In the genomic region with DNA sequence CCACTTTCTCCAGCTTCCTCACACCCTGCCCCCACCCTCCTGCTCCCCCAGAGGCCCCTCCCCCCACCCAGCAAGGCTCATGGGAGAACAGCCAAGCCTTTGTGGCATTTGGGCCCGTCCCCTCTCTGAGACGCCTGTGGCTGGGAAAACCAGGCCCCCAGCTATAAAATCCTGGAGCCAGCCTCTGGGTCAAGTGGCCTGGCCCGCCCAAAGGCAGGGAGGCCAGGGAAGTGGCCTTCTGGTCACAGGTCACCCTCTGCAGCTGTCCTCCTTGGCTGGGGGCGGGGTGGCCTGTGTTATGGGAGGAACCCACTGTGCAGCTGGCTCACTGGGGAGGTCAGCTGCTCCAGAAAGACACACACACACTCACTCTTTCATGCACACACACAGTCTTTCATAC, we compare ENCODE assay signal across 8 mouse cellular contexts. TPM values are rescaled to one million over a fixed set of nuclear protein-coding genes. Genes with fewer than 3 reads are reported as not detected.
DNase-seq lines count a peak whose midpoint lies in the region; ATAC-seq lines count a peak whose summit lies in the region.

No protein-coding gene starts in this region.

- peak overlapping the region; percentile 60 for H3K27ac ChIP-seq in hindbrain, embryonic 14.5 days
- peak overlapping the region; percentile 90 for H3K27ac ChIP-seq in limb, embryonic 15.5 days
- H3K27ac ChIP-seq in midbrain, embryonic 15.5 days, result peak overlapping the region; percentile 77

- peak; percentile 77 for DNase-seq in 3134 (ENCODE audit: extremely low read depth, insufficient read length, low spot score)
- peak; percentile 68 for DNase-seq in adrenal gland, adult 8-10 months
- peak; percentile 89 to 94 for DNase-seq in gastrocnemius, adult 8-10 months (ENCODE audit: low spot score in 2 of 2)
- no peak for DNase-seq in hindbrain, embryonic 14.5 days (ENCODE audit: low spot score)
- DNase-seq in thymus, adult 18-20 months, result no peak
- no peak for DNase-seq in layer of hippocampus, adult 9-10 months (ENCODE audit: low spot score)

- H3K9me3 ChIP-seq in hindbrain, embryonic 14.5 days (ENCODE audit: control insufficient read depth, low read length), result no peaks in the 10 kb centered on the region
- H3K9me3 ChIP-seq in limb, embryonic 15.5 days, result no peaks in the 10 kb centered on the region
- H3K9me3 ChIP-seq in midbrain, embryonic 15.5 days, result no peaks in the 10 kb centered on the region

- H3K4me2 ChIP-seq in hindbrain, embryonic 14.5 days (replicated peaks), result no peak overlapping the region
- peak overlapping the region; percentile 52 for H3K4me2 ChIP-seq in limb, embryonic 15.5 days
- H3K4me2 ChIP-seq in midbrain, embryonic 15.5 days, result no peak overlapping the region

- peaks cover 57% of the 10 kb centered on the region for H3K4me1 ChIP-seq in hindbrain, embryonic 14.5 days (replicated peaks; ENCODE audit: control insufficient read depth, insufficient read depth, low read length)
- H3K4me1 ChIP-seq in limb, embryonic 15.5 days, result peaks cover 97% of the 10 kb centered on the region
- H3K4me1 ChIP-seq in midbrain, embryonic 15.5 days, result peaks cover 52% of the 10 kb centered on the region

- H3K36me3 ChIP-seq in hindbrain, embryonic 14.5 days (replicated peaks; ENCODE audit: control insufficient read depth, insufficient read depth), result no peaks in the 10 kb centered on the region
- H3K36me3 ChIP-seq in limb, embryonic 15.5 days, result no peaks in the 10 kb centered on the region
- no peaks in the 10 kb centered on the region for H3K36me3 ChIP-seq in midbrain, embryonic 15.5 days (replicated peaks)

- no peaks in the 10 kb centered on the region for H3K27me3 ChIP-seq in hindbrain, embryonic 14.5 days (ENCODE audit: control insufficient read depth, insufficient read depth, low read length)
- H3K27me3 ChIP-seq in limb, embryonic 15.5 days, result no peaks in the 10 kb centered on the region
- 0 out of 2 replicates have a peak, but pooled peaks cover 3% of the 10 kb centered on the region for H3K27me3 ChIP-seq in midbrain, embryonic 15.5 days (replicated peaks)

- H3K4me3 ChIP-seq in hindbrain, embryonic 14.5 days (replicated peaks; ENCODE audit: low read length), result no peak overlapping the region
- no peak overlapping the region for H3K4me3 ChIP-seq in limb, embryonic 15.5 days
- H3K4me3 ChIP-seq in midbrain, embryonic 15.5 days, result no peak overlapping the region

- peak; percentile 28; the same call in 1 of the 2 replicates for ATAC-seq in hindbrain, embryonic 14.5 days (ENCODE audit: low FRiP score)
- peak; percentile 19 for ATAC-seq in limb, embryonic 15.5 days (ENCODE audit: insufficient number of reproducible peaks, low FRiP score, low TSS enrichment, low read depth)
- no peak for ATAC-seq in midbrain, embryonic 15.5 days (replicated peaks)

- H3K9ac ChIP-seq in hindbrain, embryonic 14.5 days, result no peak overlapping the region
- H3K9ac ChIP-seq in limb, embryonic 15.5 days, result no peak overlapping the region
- no peak overlapping the region for H3K9ac ChIP-seq in midbrain, embryonic 15.5 days

- WGBS in hindbrain, embryonic 14.5 days, result 15% methylated on average over 4 of the region's 4 CpGs
- 5% methylated on average over 4 of the region's 4 CpGs for WGBS in limb, embryonic 15.5 days
- 16% methylated on average over 4 of the region's 4 CpGs for WGBS in midbrain, embryonic 15.5 days

RNA-seq across cellular contexts. Expression of a gene that starts 37.2 kb away (rescaled TPM):
- total RNA-seq in adrenal gland, adult 8-10 months (2022), result 10 to 100 TPM; 30.7 to 64.5 (median 48.4) TPM
- total RNA-seq in gastrocnemius, adult 8-10 months (2022), result 10 to 100 TPM; 32.6 to 36.2 (median 34.6) TPM
- 18.8 and 23.9 TPM in 2 replicates for polyA plus RNA-seq in hindbrain, embryonic 14.5 days (2014; fragmentation: Nextera tagmentation; extraction: Ambion mirVana)
- polyA plus RNA-seq in limb, embryonic 15.5 days (2015; fragmentation: Nextera tagmentation; extraction: Ambion mirVana), result 6.8 and 7.3 TPM in 2 replicates
- 21.2 and 23.4 TPM in 2 replicates for polyA plus RNA-seq in midbrain, embryonic 15.5 days (2015; fragmentation: Nextera tagmentation; extraction: Ambion mirVana)

Comparison
In these comparisons a context has a peak if more than half of its experiments do, and no peak if none do; other contexts are left out.
1. DNase-seq: peak in 3134 (single experiment), adrenal gland, adult 8-10 months (single experiment) and gastrocnemius, adult 8-10 months (2 of 2); none in hindbrain, embryonic 14.5 days (single experiment), thymus, adult 18-20 months (0 of 2) and layer of hippocampus, adult 9-10 months (single experiment).
2. Peak in every context shown above with its lines, with median percentiles within 50 percentile points of each other: H3K27ac ChIP-seq.